Mouse (Mus musculus) heart, postnatal 0 days (tissue): ENCODE results near the gene Gak. TPM values are rescaled to one million over a fixed set of nuclear protein-coding genes. Genes with fewer than 3 reads are reported as not detected.
A peak's percentile ranks its signal among the peaks of the same experiment; 100 is the strongest.

Experiments used
- ATAC-seq: fragments of 200-750 bp; cut with Nextera tagmentation; 2 replicates; pipeline ENCODE4 v1.8.0; 2017; ENCODE audit warnings: low read depth, moderate number of reproducible peaks, moderate library complexity; ENCODE audit not compliant: insufficient read depth
- DNase-seq: peaks from one replicate; pipeline ENCODE4 v3.0.0-alpha.2; 2016; ENCODE audit warnings: low spot score
- H3K27ac ChIP-seq: fragments of 300-500 bp; sonication (generic); 2 replicates; pipeline ENCODE4 v1.5.1; 2014; ENCODE audit warnings: low read depth, mild to moderate bottlenecking
- H3K27me3 ChIP-seq: fragments of 300-500 bp; sonication (generic); 2 replicates; pipeline ENCODE4 v1.6.1; 2014; ENCODE audit warnings: low read length, mixed read lengths; ENCODE audit not compliant: control insufficient read depth, insufficient read depth
- H3K36me3 ChIP-seq: fragments of 300-500 bp; sonication (generic); replicated peaks from 2 replicates; pipeline ENCODE4 v1.6.1; 2014; ENCODE audit warnings: low read length, mixed read lengths; ENCODE audit not compliant: control insufficient read depth, insufficient read depth
- H3K4me1 ChIP-seq: fragments of 300-500 bp; sonication (generic); 2 replicates; pipeline ENCODE4 v1.6.1; 2014; ENCODE audit warnings: antibody characterized with exemption; ENCODE audit not compliant: control insufficient read depth, insufficient read depth
- H3K4me2 ChIP-seq: fragments of 300-500 bp; sonication (generic); 2 replicates; pipeline ENCODE4 v1.6.1; 2014; ENCODE audit warnings: low read depth, mild to moderate bottlenecking, low read length, moderate library complexity
- H3K4me3 ChIP-seq: fragments of 300-500 bp; sonication (generic); 2 replicates; pipeline ENCODE4 v1.5.1; 2014; ENCODE audit warnings: low read depth, low read length
- H3K9ac ChIP-seq: fragments of 300-500 bp; sonication (generic); replicated peaks from 2 replicates; pipeline ENCODE4 v1.6.1; 2014; ENCODE audit warnings: low read depth, low read length, mixed read lengths
- H3K9me3 ChIP-seq: fragments of 300-500 bp; sonication (generic); replicated peaks from 2 replicates; pipeline ENCODE4 v1.6.1; 2016; ENCODE audit warnings: low read length; ENCODE audit not compliant: control insufficient read depth
- CTCF ChIP-seq: IDR thresholded peaks from 2 replicates; pipeline ENCODE4 v1.5.1; 2016; ENCODE audit warnings: antibody characterized with exemption, control low read depth, low read depth
- EP300 ChIP-seq: IDR thresholded peaks from 2 replicates; pipeline ENCODE4 v1.6.1; 2016; ENCODE audit warnings: antibody characterized with exemption, low read depth
- WGBS: fragments of 180-500 bp; shearing (Covaris S2); extraction: QIAGEN DNeasy Blood & Tissue Kit; methylation state at CpG from one replicate; pipeline ENCODE4 v1.1.7; 2014; 5-methylcytosine and 5-hydroxymethylcytosine counted together
- polyA plus RNA-seq: library from polyadenylated mRNA; unstranded; fragments of >200 nt; fragmentation: Nextera tagmentation; extraction: Ambion mirVana; gene quantifications from 2 replicates; pipeline ENCODE4 v1.2.1, GENCODE M21; 2015
- total RNA-seq: library from RNA; depleted of rRNA; stranded (reverse); fragments of >200 nt; gene quantifications from 2 replicates; pipeline ENCODE4 v1.2.3, GENCODE M21; 2014; ENCODE audit warnings: low replicate concordance

Gak gene
- total and polyA plus RNA-seq, 2 experiments from 2014 or later = 15.0 to 29.4 TPM

GRCm38 (mm10) chr5:108655381-108655780 lies 25.8 kb upstream of the Gak start:
- DNase-seq (no peak), ATAC-seq (no peak)
- no peak overlapping the region for H3K9ac ChIP-seq
- H3K4me3 ChIP-seq = no peak overlapping the region
- WGBS = 96% methylated on average over 9 of the region's 9 CpGs
- H3K9me3 ChIP-seq = no peaks in the 10 kb centered on the region
- no peak for TF ChIP-seq CTCF
- TF ChIP-seq EP300 = no peak
- H3K4me1 ChIP-seq = peaks cover 6% of the 10 kb centered on the region; the same call in 1 of the 2 replicates
- no peak overlapping the region for H3K4me2 ChIP-seq
- H3K36me3 ChIP-seq = peaks cover 62% of the 10 kb centered on the region
- H3K27ac ChIP-seq = no peak overlapping the region
- H3K27me3 ChIP-seq = no peaks in the 10 kb centered on the region

- H3K4me2 ChIP-seq = no peak overlapping the region
- ATAC-seq = no peak
- no peaks in the 10 kb centered on the region for H3K27me3 ChIP-seq
- H3K36me3 ChIP-seq = peaks cover 69% of the 10 kb centered on the region
- WGBS = 94% methylated on average over 10 of the region's 10 CpGs
- H3K4me1 ChIP-seq = peaks cover 2% of the 10 kb centered on the region; the same call in 1 of the 2 replicates
- TF ChIP-seq EP300 (no peak), CTCF (no peak)
- DNase-seq = no peak
- H3K9ac ChIP-seq = no peak overlapping the region
- no peak overlapping the region for H3K4me3 ChIP-seq
- H3K27ac ChIP-seq = no peak overlapping the region
- no peaks in the 10 kb centered on the region for H3K9me3 ChIP-seq
These were observed 25.0 kb upstream of the Gak start for GRCm38 (mm10) chr5:108654444-108654990.

DNA sequence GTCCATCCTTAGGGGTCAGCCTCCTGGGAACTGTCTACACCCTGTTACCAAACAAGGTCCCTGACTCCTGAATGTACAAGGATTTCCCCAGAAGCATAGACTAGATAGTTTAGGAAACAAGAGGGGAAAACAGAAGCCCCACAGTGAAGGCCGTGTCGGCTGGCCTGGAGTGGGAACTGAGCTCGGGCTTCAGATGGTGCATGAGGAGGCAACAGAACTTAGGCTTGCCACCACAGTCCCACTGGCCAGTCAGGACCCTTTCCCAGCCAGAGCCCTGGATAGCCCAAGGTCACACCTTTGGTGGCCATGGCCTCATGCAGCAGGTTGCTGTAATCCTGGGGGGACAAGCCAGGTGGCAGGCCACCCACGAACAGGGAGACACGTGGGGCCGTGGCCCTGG lies 23.8 kb upstream of the Gak start:
- H3K9me3 ChIP-seq = no peaks in the 10 kb centered on the region
- H3K9ac ChIP-seq = no peak overlapping the region
- peaks cover 79% of the 10 kb centered on the region for H3K36me3 ChIP-seq
- no peak overlapping the region for H3K27ac ChIP-seq
- ATAC-seq = no peak
- 87% methylated on average over 6 of the region's 6 CpGs for WGBS
- no peaks in the 10 kb centered on the region for H3K27me3 ChIP-seq
- TF ChIP-seq EP300 = no peak
- TF ChIP-seq CTCF = no peak
- H3K4me2 ChIP-seq = no peak overlapping the region
- no peak overlapping the region for H3K4me3 ChIP-seq
- no peaks in the 10 kb centered on the region for H3K4me1 ChIP-seq
- DNase-seq = no peak

GRCm38 (mm10) chr5:108651823-108652222 lies 22.3 kb upstream of the Gak start:
- WGBS = 45% methylated on average over 1 of the region's 1 CpGs
- H3K36me3 ChIP-seq = peaks cover 77% of the 10 kb centered on the region
- ATAC-seq = no peak; the same call in 1 of the 2 replicates

GRCm38 (mm10) chr5:108651136-108651720 lies 21.7 kb upstream of the Gak start:
- WGBS = 81% methylated on average over 5 of the region's 5 CpGs
- H3K27ac ChIP-seq = no peak overlapping the region
- no peak overlapping the region for H3K4me2 ChIP-seq
- no peak for ATAC-seq
- peaks cover 77% of the 10 kb centered on the region for H3K36me3 ChIP-seq
- H3K27me3 ChIP-seq = no peaks in the 10 kb centered on the region
- DNase-seq = no peak
- H3K9ac ChIP-seq = no peak overlapping the region
- TF ChIP-seq CTCF = no peak
- no peak for TF ChIP-seq EP300
- no peaks in the 10 kb centered on the region for H3K4me1 ChIP-seq
- H3K9me3 ChIP-seq = no peaks in the 10 kb centered on the region
- H3K4me3 ChIP-seq = no peak overlapping the region

More at GRCm38 (mm10) chr5:108651823-108652222, 22.3 kb upstream of the Gak start:
- no peak for DNase-seq
- Histone ChIP-seq H3K4me3 (no peak overlapping the region), H3K9me3 (no peaks in the 10 kb centered on the region), H3K27me3 (no peaks in the 10 kb centered on the region), H3K4me2 (no peak overlapping the region), H3K27ac (no peak overlapping the region), H3K9ac (no peak overlapping the region), H3K4me1 (no peaks in the 10 kb centered on the region)
- peak; percentile 69 for TF ChIP-seq CTCF
- no peak for TF ChIP-seq EP300

DNA sequence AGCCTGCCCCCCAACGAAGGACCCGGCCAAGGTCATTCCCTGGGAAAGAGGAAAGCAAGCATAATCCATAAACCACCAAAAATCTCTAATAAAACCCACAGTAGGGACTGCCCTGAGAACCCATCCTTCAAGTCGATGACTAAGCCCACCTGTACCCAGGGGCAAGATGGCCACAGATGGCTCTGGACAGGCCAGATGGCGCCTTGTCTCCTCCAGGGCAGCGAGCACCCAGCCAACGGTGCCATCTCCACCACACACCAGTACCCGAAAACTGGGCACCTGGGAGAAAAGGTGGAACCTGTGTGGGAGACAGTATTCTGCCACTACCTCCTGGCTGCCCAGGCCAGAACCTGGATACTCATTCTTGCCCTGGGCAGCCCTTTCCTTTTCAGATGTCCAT lies 20.8 kb upstream of the Gak start:
- Histone ChIP-seq H3K4me2 (no peak overlapping the region), H3K27ac (no peak overlapping the region), H3K9me3 (no peaks in the 10 kb centered on the region), H3K4me3 (no peak overlapping the region), H3K36me3 (peaks cover 77% of the 10 kb centered on the region), H3K27me3 (no peaks in the 10 kb centered on the region), H3K4me1 (no peaks in the 10 kb centered on the region), H3K9ac (no peak overlapping the region)
- 87% methylated on average over 7 of the region's 7 CpGs for WGBS
- DNase-seq (no peak), ATAC-seq (no peak)
- no peak for TF ChIP-seq EP300
- TF ChIP-seq CTCF = no peak
